Mouse (Mus musculus) kidney, adult 9 months (tissue): ENCODE data around the gene Mrpl38.
A peak's percentile ranks its signal among the peaks of the same experiment; 100 is the strongest.

Experiments
- DNase-seq: peaks from one replicate; pipeline ENCODE4 v3.0.0; 2022

Gene Mrpl38

GRCm38 (mm10) chr11:116089545-116089944 is 49.1 kb downstream of the Mrpl38 start:
- no peak for DNase-seq

DNA sequence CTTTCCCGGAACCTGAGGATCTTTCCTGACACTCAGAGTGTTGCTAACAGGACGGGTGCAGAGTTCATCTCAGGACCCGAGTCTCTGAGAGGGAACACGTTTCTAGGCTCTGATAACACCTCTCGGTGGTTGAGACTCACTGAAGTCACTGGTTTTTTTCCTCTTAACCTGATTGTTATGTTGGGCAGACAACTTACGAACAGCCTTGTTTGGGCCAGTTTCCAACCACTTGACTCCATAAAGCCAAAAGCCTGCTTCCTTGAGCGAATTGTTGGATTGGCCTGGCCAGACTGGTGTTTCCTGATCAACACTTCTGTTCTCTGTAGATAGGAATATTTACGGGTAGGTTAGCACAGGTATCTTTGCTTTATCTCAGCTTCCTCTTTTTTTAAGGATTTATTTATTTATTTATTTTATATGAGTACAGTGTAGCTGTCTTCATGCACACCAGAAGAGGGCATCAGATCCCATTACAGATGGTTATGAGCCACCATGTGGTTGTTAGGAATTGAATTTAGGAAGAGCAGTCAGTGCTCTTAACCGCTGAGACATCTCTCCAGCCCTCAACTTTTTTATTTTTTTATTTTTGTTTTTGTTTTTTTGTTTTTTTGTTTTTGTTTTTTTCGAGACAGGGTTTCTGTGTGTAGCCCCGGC is 49.8 kb downstream of the Mrpl38 start:
- peak; percentile 65 for DNase-seq

- peak; percentile 85 for DNase-seq
Observed at GRCm38 (mm10) chr11:116088188-116088587, 50.5 kb downstream of the Mrpl38 start.

DNA sequence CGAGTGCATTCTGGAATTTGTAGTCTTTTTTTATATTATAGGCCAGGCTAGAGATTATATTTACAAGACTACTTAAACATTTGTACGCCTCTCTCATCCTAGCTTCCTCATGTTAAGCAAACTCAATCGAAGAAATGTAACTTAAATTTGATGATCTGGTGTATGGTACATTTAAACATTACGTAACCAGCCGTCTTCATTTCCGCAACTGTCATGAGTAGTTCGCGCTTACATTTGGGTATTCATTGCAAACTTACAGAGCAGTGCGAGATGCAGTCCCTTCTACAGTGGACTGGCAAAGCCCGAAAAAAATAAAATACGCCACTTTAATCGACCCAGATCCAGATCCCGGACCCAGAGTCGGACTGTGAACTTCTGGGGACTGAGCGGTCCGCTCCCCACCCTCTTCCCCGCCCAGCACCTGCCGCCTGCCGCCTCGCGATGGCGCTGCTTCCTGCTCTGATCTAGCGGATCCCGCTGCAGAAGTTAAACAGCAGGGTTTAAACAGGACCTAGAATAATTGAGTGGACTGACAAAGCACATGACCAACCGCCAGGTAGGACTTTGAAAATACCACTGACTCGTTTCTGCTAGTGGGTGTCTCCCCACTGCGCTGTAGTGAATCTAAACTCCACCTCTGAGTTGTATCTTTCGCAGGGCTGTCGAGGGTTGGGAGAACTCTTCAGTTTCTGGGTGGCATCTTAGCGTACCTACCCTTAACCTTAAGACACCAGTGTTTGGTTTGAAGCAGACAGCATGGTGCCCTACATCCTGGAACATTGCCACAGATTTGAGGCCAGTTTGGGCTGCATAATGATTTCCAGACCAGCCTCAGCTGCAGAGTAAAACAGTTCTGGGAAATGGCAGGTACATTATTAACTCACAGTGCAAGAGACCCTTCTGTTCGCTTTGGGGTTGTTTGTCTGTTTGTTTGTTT is 51.2 kb downstream of the Mrpl38 start:
- DNase-seq = peak; percentile 94

- DNase-seq = peak; percentile 100
Observed at GRCm38 (mm10) chr11:116086258-116087193, 52.1 kb downstream of the Mrpl38 start, which contains the start of gene Wbp2. TSS of gene Wbp2 (minus strand) at chr11:116086995.

- DNase-seq = no peak
Observed at GRCm38 (mm10) chr11:116084166-116084565, 54.5 kb downstream of the Mrpl38 start.

DNA sequence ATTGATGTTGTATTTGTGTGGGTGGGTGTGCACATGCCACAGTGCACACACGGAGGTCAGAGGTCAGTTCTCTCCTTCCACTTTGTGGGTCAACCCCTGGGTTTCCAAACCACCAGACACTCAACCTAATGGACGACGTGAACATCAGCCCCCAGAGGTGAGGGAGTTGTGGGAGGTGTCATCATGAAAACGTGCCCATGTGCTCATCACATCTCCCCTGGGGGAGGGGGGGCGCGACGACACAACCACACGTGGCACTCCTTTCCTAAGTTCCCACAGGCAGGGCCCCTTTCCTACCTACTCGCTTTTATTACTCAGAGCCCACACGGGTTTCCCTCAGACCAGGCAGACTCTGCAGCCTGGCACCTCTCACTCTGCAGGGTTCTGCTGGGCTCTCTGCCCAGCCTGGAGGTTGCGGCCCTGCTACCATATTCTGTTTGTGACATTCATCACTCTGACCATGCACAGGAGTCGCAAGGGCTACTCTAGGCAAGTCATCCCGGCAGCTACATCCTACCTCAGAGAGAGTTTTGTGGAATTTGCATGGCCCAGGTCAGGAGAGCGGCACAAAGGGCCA is 55.5 kb downstream of the Mrpl38 start:
- no peak for DNase-seq
